Mouse (Mus musculus) brain, adult 10 weeks (tissue): ENCODE results near the gene Ttc36. TPM values are rescaled to one million over a fixed set of nuclear protein-coding genes. Genes with fewer than 3 reads are reported as not detected.

Source experiments
- polyA plus RNA-seq: library from polyadenylated mRNA; stranded (reverse); fragments of 350-450 nt; fragmentation: Illumina TruSeq; extraction: RNeasy Lipid Tissue Mini Kit (QIAGEN cat#74804); gene quantifications from one replicate; pipeline ENCODE4 v1.2.3, GENCODE M21; 2015; ENCODE audit warnings: low read depth, low replicate concordance

Ttc36 gene
- polyA plus RNA-seq, result 0.57 TPM

DNA sequence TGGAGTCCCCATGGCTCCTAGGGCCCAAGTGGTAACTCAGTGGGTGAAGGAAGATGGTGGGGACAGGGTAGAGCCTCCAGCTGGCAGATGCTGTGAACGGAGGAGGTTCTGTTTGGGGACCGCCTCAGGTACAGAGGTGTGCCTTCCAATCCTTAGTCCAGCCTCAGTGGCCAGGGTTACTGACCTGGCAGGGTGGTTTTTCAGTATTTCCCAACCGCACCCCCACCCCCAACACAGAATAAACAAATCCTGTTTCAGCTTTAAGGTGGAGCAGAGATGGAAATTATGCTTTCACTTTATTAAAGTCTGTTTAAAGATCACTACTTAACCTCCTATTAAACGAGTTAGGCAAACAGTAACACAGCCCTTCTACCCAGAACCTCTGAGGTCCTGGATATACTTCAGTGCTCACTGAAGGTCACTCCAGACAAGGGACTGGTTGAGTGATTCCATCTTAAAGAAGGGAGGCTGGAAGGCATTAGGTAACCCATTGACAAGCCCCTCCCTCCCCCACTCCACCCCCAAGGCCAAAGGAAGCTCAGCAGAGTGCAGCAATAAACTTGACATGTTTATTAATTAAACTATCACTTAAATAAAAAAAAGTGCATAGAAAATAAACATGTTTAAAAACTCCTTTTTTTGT, at the start of gene Ttc36:
Ttc36 (minus strand) TSS at position 265 of the 643 bp plus-strand sequence.

GRCm38 (mm10) chr9:44799102-44799957, 3.5 kb downstream of the Ttc36 start, which contains the start of gene Tmem25:
Gene Tmem25 (minus strand): TSS chr9:44799307.

GRCm38 (mm10) chr9:44767101-44768028, 35.5 kb downstream of the Ttc36 start, which contains the start of the genes Arcn1 and Ift46:
Gene Arcn1 (minus strand): TSS chr9:44767845.
Gene Ift46 (plus strand): TSS chr9:44767908.

Other genes starting within 250 kb of the Ttc36 start
- not detected for gene Cxcr5, start 241.2 kb downstream of the Ttc36 start, polyA plus RNA-seq
- 61.7 TPM for gene Ddx6, start 198.2 kb downstream of the Ttc36 start, polyA plus RNA-seq
- not detected for gene Treh, start 129.8 kb downstream of the Ttc36 start, polyA plus RNA-seq
- 84.9 TPM for gene Phldb1, start 67.9 kb downstream of the Ttc36 start, polyA plus RNA-seq
- 72.5 TPM for gene Arcn1, start 35.2 kb downstream of the Ttc36 start, polyA plus RNA-seq
- 76.9 TPM for gene Ift46, start 35.2 kb downstream of the Ttc36 start, polyA plus RNA-seq
- 65.3 TPM for gene Tmem25, start 3.8 kb downstream of the Ttc36 start, polyA plus RNA-seq
- 24.6 TPM for gene Kmt2a, start 78.2 kb upstream of the Ttc36 start, polyA plus RNA-seq
- 976 TPM for gene Atp5l, start 117.7 kb upstream of the Ttc36 start, polyA plus RNA-seq
- gene Ube4a, start 162.5 kb upstream of the Ttc36 start, polyA plus RNA-seq, result 43.9 TPM
- not detected for gene Cd3g, start 177.4 kb upstream of the Ttc36 start, polyA plus RNA-seq
- not detected for gene Cd3d, start 178.7 kb upstream of the Ttc36 start, polyA plus RNA-seq
- gene Cd3e, start 206.6 kb upstream of the Ttc36 start, polyA plus RNA-seq, result not detected
- gene Mpzl2, start 236.7 kb upstream of the Ttc36 start, polyA plus RNA-seq, result 1.1 TPM